Mouse (Mus musculus): ENCODE measurements around the gene Klre1.

GRCm38 (mm10) chr6:129548009-129548408, 29.7 kb upstream of the Klre1 start:
- TF ChIP-seq POLR2A (IDR thresholded peaks at IDR 0.05; ENCODE audit: borderline replicate concordance, extremely low read depth, low read depth, low read length) (no peak), CTCF (IDR thresholded peaks at IDR 0.05; ENCODE audit: insufficient read depth, low read length) (no peak)

Measured in lung, adult 2 months (tissue).